Mouse (Mus musculus) ES-E14 (cell line): ENCODE data around the gene Gng7. TPM values are rescaled to one million over a fixed set of nuclear protein-coding genes. Genes with fewer than 3 reads are reported as not detected.

Experiments used
- DNase-seq: peaks from one replicate; pipeline ENCODE4 v3.0.0-alpha.2; 2013; ENCODE audit warnings: low read depth, low spot score
- H3K27ac ChIP-seq: 2 replicates; pipeline ENCODE4 v1.5.1; 2012; ENCODE audit warnings: low read depth, mild to moderate bottlenecking, low read length, moderate library complexity, mixed read lengths; ENCODE audit not compliant: poor library complexity, insufficient read depth, severe bottlenecking
- H3K36me3 ChIP-seq: 2 replicates; pipeline ENCODE4 v1.6.1; 2012; ENCODE audit warnings: mild to moderate bottlenecking, low read length, moderate library complexity, mixed read lengths; ENCODE audit not compliant: control insufficient read depth, poor library complexity, insufficient read depth, severe bottlenecking
- H3K4me1 ChIP-seq, 2 experiments: fragments of 150-350 bp in 1 of 2; sonication (generic) in 1 of 2; 2 replicates each; pipeline ENCODE4 v1.6.1; 2012; ENCODE audit warnings: low read length in 2 of 2, mild to moderate bottlenecking in 1 of 2, mixed read lengths in 1 of 2; ENCODE audit not compliant: control insufficient read depth in 2 of 2, insufficient read depth in 2 of 2, poor library complexity in 1 of 2
- H3K4me3 ChIP-seq, 2 experiments: fragments of 150-350 bp in 1 of 2; sonication (generic) in 1 of 2; 2 replicates each; pipeline ENCODE4 v1.5.1; 2012; ENCODE audit warnings: low read length in 2 of 2, low read depth in 1 of 2, mild to moderate bottlenecking in 1 of 2, mixed read lengths in 1 of 2; ENCODE audit not compliant: insufficient read depth in 1 of 2, poor library complexity in 1 of 2, severe bottlenecking in 1 of 2
- H3K9ac ChIP-seq: 2 replicates; pipeline ENCODE4 v1.6.1; 2012; ENCODE audit warnings: low read depth, mild to moderate bottlenecking, low read length, mixed read lengths; ENCODE audit not compliant: poor library complexity, insufficient read depth, severe bottlenecking
- H3K9me3 ChIP-seq: fragments of 150-350 bp; sonication (generic); 2 replicates; pipeline ENCODE4 v1.6.1; 2012; ENCODE audit warnings: low read depth, mild to moderate bottlenecking, low read length; ENCODE audit not compliant: control insufficient read depth, insufficient read depth
- CHD2 ChIP-seq: IDR thresholded peaks from 2 replicates; pipeline ENCODE4 v1.6.1; 2014; ENCODE audit warnings: mild to moderate bottlenecking, low read depth, low read length, inconsistent platforms
- HCFC1 ChIP-seq: IDR thresholded peaks from 2 replicates; pipeline ENCODE4 v1.6.1; 2012; ENCODE audit warnings: low read length, inconsistent platforms, borderline replicate concordance; ENCODE audit not compliant: insufficient read depth
- MAFK ChIP-seq: IDR thresholded peaks from 2 replicates; pipeline ENCODE4 v1.6.1; 2014; ENCODE audit warnings: mild to moderate bottlenecking, low read depth, low read length, inconsistent platforms; ENCODE audit not compliant: insufficient read depth
- ZC3H11A ChIP-seq: IDR thresholded peaks from 2 replicates; pipeline ENCODE4 v1.6.1; 2012; ENCODE audit warnings: low read depth, mild to moderate bottlenecking, inconsistent platforms, low read length, borderline replicate concordance
- ZNF384 ChIP-seq: IDR thresholded peaks from 2 replicates; pipeline ENCODE4 v1.6.1; 2012; ENCODE audit warnings: low read depth, low read length, inconsistent platforms
- in situ Hi-C, 2 experiments: fragments of 600-800 bp; cut with MboI; formaldehyde crosslinking; loops; one replicate each; pipeline ENCODE4 v1.15.1; 2025; ENCODE audit warnings: low sequenced_read_pairs in 2 of 2, inconsistent platforms in 1 of 2; ENCODE audit not compliant: unreplicated experiment in 2 of 2
- total RNA-seq: library from RNA; depleted of rRNA; stranded (reverse); fragments of 300-350 nt; gene quantifications from 2 replicates; pipeline ENCODE4 v1.2.3, GENCODE M21; 2012

The Gng7 gene
- total RNA-seq, 1 experiment, result 0.94 TPM

GRCm38 (mm10) chr10:81026857-81027256 is 12.1 kb upstream of the Gng7 start:
- TF ChIP-seq ZC3H11A (no peak), HCFC1 (no peak), CHD2 (no peak), MAFK (no peak), ZNF384 (no peak)
- Histone ChIP-seq H3K9me3 (no peaks in the 10 kb centered on the region), H3K9ac (no peak overlapping the region), H3K4me3 (no peak overlapping the region), H3K27ac (no peak overlapping the region), H3K4me1 (peaks cover 0 to 13% of the 10 kb centered on the region in 2 experiments; a peak in 1 of 4 replicates), H3K36me3 (no peaks in the 10 kb centered on the region)
- in situ Hi-C loops, result no loop called here
- DNase-seq, result no peak

GRCm38 (mm10) chr10:81025639-81026275 is 11.0 kb upstream of the Gng7 start, which contains the start of gene Diras1:
Gene Diras1 (minus strand): TSS chr10:81025662.
- Histone ChIP-seq H3K9me3 (no peaks in the 10 kb centered on the region), H3K36me3 (no peaks in the 10 kb centered on the region), H3K9ac (no peak within 1 kb of the TSS), H3K27ac (no peak within 1 kb of the TSS), H3K4me1 (peaks cover 0 to 14% of the 10 kb centered on the region in 2 experiments; a peak in 1 of 4 replicates), H3K4me3 (peak within 1 kb of the TSS; percentile 16 to 51; a peak in 2 of 4 replicates)
- in situ Hi-C loops, result no loop called here
- TF ChIP-seq ZC3H11A (no peak), HCFC1 (no peak), ZNF384 (no peak), CHD2 (no peak), MAFK (no peak)
- DNase-seq, result no peak

GRCm38 (mm10) chr10:81025047-81025621 is 10.4 kb upstream of the Gng7 start:
- no peak overlapping the region for H3K27ac ChIP-seq

GRCm38 (mm10) chr10:81024346-81024937 is 9.7 kb upstream of the Gng7 start:
- in situ Hi-C loops, result no loop called here
- no peak for TF ChIP-seq HCFC1
- no peak for TF ChIP-seq MAFK
- no peak for TF ChIP-seq ZNF384
- TF ChIP-seq CHD2, result no peak
- TF ChIP-seq ZC3H11A, result no peak
- H3K36me3 ChIP-seq, result no peaks in the 10 kb centered on the region
- no peaks in the 10 kb centered on the region for H3K9me3 ChIP-seq
- no peak for DNase-seq
- peaks cover 0 to 17% of the 10 kb centered on the region in 2 experiments; a peak in 1 of 4 replicates for H3K4me1 ChIP-seq
- no peak overlapping the region for H3K27ac ChIP-seq
- no peak overlapping the region for H3K4me3 ChIP-seq
- no peak overlapping the region for H3K9ac ChIP-seq

More at GRCm38 (mm10) chr10:81025047-81025621, 10.4 kb upstream of the Gng7 start:
- Histone ChIP-seq H3K9ac (no peak overlapping the region), H3K4me3 (peak overlapping the region; percentile 16 to 51; a peak in 2 of 4 replicates), H3K36me3 (no peaks in the 10 kb centered on the region), H3K9me3 (no peaks in the 10 kb centered on the region), H3K4me1 (peaks cover 0 to 14% of the 10 kb centered on the region in 2 experiments; a peak in 1 of 4 replicates)
- in situ Hi-C loops, result no loop called here
- TF ChIP-seq ZNF384 (no peak), HCFC1 (no peak), CHD2 (no peak), ZC3H11A (no peak), MAFK (no peak)
- no peak for DNase-seq
